Mouse (Mus musculus): ENCODE data around the gene Wnt2.

DNA sequence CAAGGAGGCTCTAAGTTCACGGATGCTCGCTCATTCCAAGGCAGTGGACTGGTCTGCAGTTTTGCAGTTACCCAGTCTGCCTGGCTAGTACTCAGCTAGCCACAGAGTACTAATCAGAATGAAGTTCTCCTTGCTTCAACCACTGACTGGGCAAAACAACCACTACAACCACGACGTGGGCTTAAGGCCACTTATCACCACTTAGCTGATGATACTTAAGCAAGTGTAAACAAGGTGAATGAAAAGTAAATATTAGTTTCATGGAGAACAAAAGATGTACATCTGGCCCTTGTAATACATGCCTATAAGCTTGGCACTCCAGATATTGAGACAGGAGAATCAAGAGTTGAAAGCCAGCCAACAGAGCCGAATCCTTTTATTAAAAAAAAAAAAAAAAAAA lies 83.9 kb downstream of the Wnt2 start:
- TF ChIP-seq CTCF (IDR thresholded peaks at IDR 0.05; ENCODE audit: low read depth): no peak
- TF ChIP-seq EP300 (IDR thresholded peaks at IDR 0.05; ENCODE audit: low read depth): no peak
